Mouse (Mus musculus) frontal cortex, postnatal 25 days (tissue): ENCODE measurements around the gene Ptar1.

ENCODE experiments used
- DNase-seq, 2 experiments: peaks; one replicate each; pipeline ENCODE4 v3.0.0; 2022; ENCODE audit warnings: low spot score in 2 of 2

The Ptar1 gene

GRCm38 (mm10) chr19:23757961-23758553 is 70.8 kb downstream of the Ptar1 start:
- peak; percentile 93 to 98 for DNase-seq

- DNase-seq, result peak; percentile 57 to 63
Measured at GRCm38 (mm10) chr19:23758554-23759321, 71.5 kb downstream of the Ptar1 start, which contains the start of gene Apba1. Gene Apba1, plus strand, starts transcription at chr19:23758887.

- peak; percentile 20 to 59 for DNase-seq
Measured at GRCm38 (mm10) chr19:23759322-23759945, 72.2 kb downstream of the Ptar1 start.

- DNase-seq, result no peak
Measured at GRCm38 (mm10) chr19:23763371-23763770, 76.1 kb downstream of the Ptar1 start.

GRCm38 (mm10) chr19:23764051-23764450 is 76.8 kb downstream of the Ptar1 start:
- DNase-seq, result no peak

GRCm38 (mm10) chr19:23768864-23769263 is 81.6 kb downstream of the Ptar1 start:
- DNase-seq, result no peak

GRCm38 (mm10) chr19:23770494-23771423 is 83.5 kb downstream of the Ptar1 start:
- no peak for DNase-seq

GRCm38 (mm10) chr19:23771971-23772370 is 84.7 kb downstream of the Ptar1 start:
- no peak for DNase-seq

GRCm38 (mm10) chr19:23775356-23775755 is 88.1 kb downstream of the Ptar1 start:
- no peak for DNase-seq

- DNase-seq, result no peak
Measured at GRCm38 (mm10) chr19:23779130-23779529, 91.9 kb downstream of the Ptar1 start.

- no peak for DNase-seq
Measured at GRCm38 (mm10) chr19:23780105-23780504, 92.9 kb downstream of the Ptar1 start.
